Mouse (Mus musculus) CH12.LX (cell line): ENCODE data around the gene Clpb. TPM values are rescaled to one million over a fixed set of nuclear protein-coding genes. Genes with fewer than 3 reads are reported as not detected.

Source experiments
- DNase-seq: peaks from one replicate; pipeline ENCODE4 v3.0.0-alpha.2; 2013; ENCODE audit errors: extremely low read depth
- H3K27ac ChIP-seq: 2 replicates; pipeline ENCODE4 v1.5.1; 2012; ENCODE audit warnings: low read depth, mild to moderate bottlenecking, control low read depth, moderate library complexity; ENCODE audit not compliant: insufficient read depth
- H3K27me3 ChIP-seq: replicated peaks from 2 replicates; pipeline ENCODE3; 2012; ENCODE audit warnings: inconsistent platforms
- H3K36me3 ChIP-seq, 2 experiments: replicated peaks in 1 of 2; 2 replicates each; pipeline versions ENCODE3 to v1.6.1; 2012; ENCODE audit warnings: inconsistent platforms in 1 of 2, low read length in 1 of 2, mild to moderate bottlenecking in 1 of 2, mixed read lengths in 1 of 2, moderate library complexity in 1 of 2; ENCODE audit not compliant: control insufficient read depth in 1 of 2, insufficient read depth in 1 of 2
- H3K4me1 ChIP-seq, 2 experiments: 2 replicates each; pipeline ENCODE4 v1.6.1; 2012; ENCODE audit warnings: inconsistent platforms in 1 of 2, moderate library complexity in 1 of 2; ENCODE audit not compliant: insufficient read depth in 2 of 2, control insufficient read depth in 1 of 2
- H3K4me2 ChIP-seq: 2 replicates; pipeline ENCODE4 v1.6.1; 2012; ENCODE audit warnings: low read depth, mild to moderate bottlenecking, control low read depth; ENCODE audit not compliant: poor library complexity, insufficient read depth, severe bottlenecking
- H3K4me3 ChIP-seq, 3 experiments: fragments of 150-350 bp in 1 of 3; sonication (generic) in 1 of 3; replicated peaks in 1 of 3; 2 replicates each; pipeline versions ENCODE3 to v1.5.1; 2011 to 2012; ENCODE audit warnings: low read depth in 2 of 3, low read length in 2 of 3, mild to moderate bottlenecking in 2 of 3, moderate library complexity in 2 of 3, control low read depth in 1 of 3, improper control_type of control experiment in 1 of 3, inconsistent platforms in 1 of 3, mixed read lengths in 1 of 3; ENCODE audit not compliant: poor library complexity in 1 of 3
- H3K79me2 ChIP-seq: replicated peaks from 2 replicates; pipeline ENCODE4 v1.6.1; 2012; ENCODE audit warnings: mild to moderate bottlenecking, moderate library complexity; ENCODE audit not compliant: control insufficient read depth, poor library complexity, insufficient read depth, severe bottlenecking; ENCODE audit errors: extremely low read depth
- H3K9ac ChIP-seq: 2 replicates; pipeline ENCODE4 v1.6.1; 2012; ENCODE audit warnings: low read depth, mild to moderate bottlenecking, control low read depth, moderate library complexity; ENCODE audit not compliant: insufficient read depth
- H3K9me3 ChIP-seq: replicated peaks from 2 replicates; pipeline ENCODE3; 2012; ENCODE audit warnings: low read length, inconsistent platforms, mixed read lengths
- E2F4 ChIP-seq: IDR thresholded peaks from 2 replicates; pipeline ENCODE4 v1.6.1; 2011; ENCODE audit warnings: low read depth, low read length, improper control_type of control experiment; ENCODE audit not compliant: insufficient replicate concordance
- ELF1 ChIP-seq: IDR thresholded peaks from 2 replicates; pipeline ENCODE4 v1.6.1; 2014; ENCODE audit warnings: low read depth, mild to moderate bottlenecking, inconsistent platforms, low read length, improper control_type of control experiment
- IRF4 ChIP-seq: IDR thresholded peaks from 2 replicates; pipeline ENCODE4 v1.6.1; 2014; ENCODE audit warnings: low read depth, mild to moderate bottlenecking, inconsistent platforms, low read length, improper control_type of control experiment
- MAFK ChIP-seq: IDR thresholded peaks from 2 replicates; pipeline ENCODE4 v1.6.1; 2011; ENCODE audit warnings: low read length, improper control_type of control experiment; ENCODE audit not compliant: insufficient replicate concordance
- MAZ ChIP-seq: IDR thresholded peaks from 2 replicates; pipeline ENCODE4 v1.6.1; 2012; ENCODE audit warnings: low read depth, mild to moderate bottlenecking, inconsistent platforms, low read length, improper control_type of control experiment, moderate library complexity
- MYC ChIP-seq: IDR thresholded peaks from 2 replicates; pipeline ENCODE4 v1.6.1; 2011; ENCODE audit warnings: low read depth, mild to moderate bottlenecking, improper control_type of control experiment, low read length
- NELFE ChIP-seq: IDR thresholded peaks from 2 replicates; pipeline ENCODE4 v1.6.1; 2011; ENCODE audit warnings: low read depth, low read length, improper control_type of control experiment
- PAX5 ChIP-seq: IDR thresholded peaks from 2 replicates; pipeline ENCODE4 v1.6.1; 2012; ENCODE audit warnings: low read length, inconsistent platforms, mixed read lengths
- POLR2A ChIP-seq: IDR thresholded peaks from 2 replicates; pipeline ENCODE4 v1.6.1; 2011; ENCODE audit warnings: low read depth, mild to moderate bottlenecking, improper control_type of control experiment, low read length
- RAD21 ChIP-seq: IDR thresholded peaks from 2 replicates; pipeline ENCODE4 v1.6.1; 2011; ENCODE audit warnings: low read depth, mild to moderate bottlenecking, low read length, improper control_type of control experiment, moderate library complexity
- RCOR1 ChIP-seq: conservative IDR thresholded peaks from 2 replicates; pipeline ENCODE4 v1.6.1; 2012; ENCODE audit warnings: low read depth, mild to moderate bottlenecking, inconsistent platforms, low read length, improper control_type of control experiment
- TCF12 ChIP-seq: IDR thresholded peaks from 2 replicates; pipeline ENCODE4 v1.6.1; 2014; ENCODE audit warnings: low read depth, mild to moderate bottlenecking, inconsistent platforms, low read length, improper control_type of control experiment
- ZMIZ1 ChIP-seq: IDR thresholded peaks from 2 replicates; pipeline ENCODE4 v1.6.1; 2012; ENCODE audit warnings: low read depth, mild to moderate bottlenecking, inconsistent platforms, low read length, improper control_type of control experiment
- dilution Hi-C: fragments of 300-500 bp; cut with MboI; formaldehyde crosslinking; loops from 2 replicates; pipeline ENCODE4 v1.14.3; 2020; ENCODE audit warnings: low sequenced_read_pairs; ENCODE audit not compliant: extremely low pct_unique_long_range_greater_than_20kb, extremely low pct_ligation_motif_present
- in situ Hi-C: fragments of 300-500 bp; cut with MboI; formaldehyde crosslinking; loops from 3 replicates; pipeline ENCODE4 v1.14.3; 2019; ENCODE audit warnings: low sequenced_read_pairs, low pct_ligation_motif_present, low pct_unique_long_range_greater_than_20kb, mixed read lengths
- polyA plus RNA-seq: library from polyadenylated mRNA; unstranded; fragments of >175 nt; gene quantifications from 2 replicates; pipeline ENCODE4 v1.2.1, GENCODE M21; 2012; ENCODE audit warnings: low read depth; ENCODE audit not compliant: insufficient read length
- total RNA-seq, 2 experiments: library from RNA; depleted of rRNA; stranded (reverse); fragments of 300-350 nt in 1 of 2; fragments of >200 nt in 1 of 2; gene quantifications; 2 replicates each; pipeline ENCODE4 v1.2.3; 2012 to 2014

The Clpb gene
- total and polyA plus RNA-seq, 3 experiments = 25.5 to 68.4 (median 41.7) TPM

DNA sequence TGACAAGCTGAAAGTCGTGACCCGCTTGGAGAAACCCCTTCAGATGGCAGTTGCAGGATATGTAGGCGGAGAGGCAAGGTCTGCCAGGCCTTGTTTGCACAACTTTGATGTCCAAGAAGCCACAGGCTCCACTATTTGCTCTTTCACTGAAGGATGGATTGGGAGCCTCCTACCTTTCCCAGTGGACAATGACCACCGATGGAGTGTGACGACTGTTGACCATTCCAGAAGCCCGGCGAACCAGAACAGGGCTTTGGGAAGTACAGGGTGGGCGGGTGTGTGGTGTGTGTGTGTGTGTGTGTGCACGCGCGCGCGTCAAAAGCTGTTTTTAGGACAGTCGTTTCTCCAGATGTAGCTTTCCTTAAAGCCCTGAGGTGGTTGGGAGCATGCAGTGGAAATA, 29.0 kb downstream of the Clpb start (continued):
- no peak for TF ChIP-seq E2F4

DNA sequence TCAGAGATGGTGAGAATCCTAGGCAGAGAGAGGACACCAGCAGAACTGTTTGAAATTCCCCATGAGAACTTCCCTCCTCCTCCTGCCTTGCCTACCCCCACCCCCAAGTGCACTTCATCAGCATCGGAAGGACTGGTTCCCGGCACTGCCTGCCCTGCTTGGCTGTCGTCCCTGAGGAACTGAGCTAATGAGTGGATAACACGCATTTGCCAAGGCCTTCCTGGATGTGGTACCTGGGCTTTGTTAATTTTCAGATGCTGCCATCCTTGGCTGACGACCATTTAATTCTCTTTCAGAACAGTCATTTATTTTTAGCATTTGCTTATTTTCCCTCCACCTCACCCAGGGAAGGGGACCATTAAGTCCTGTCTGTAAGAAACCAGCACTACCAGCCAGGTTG, 32.0 kb downstream of the Clpb start:
- in situ Hi-C loops (no loop called here), dilution Hi-C loops (no loop called here)
- DNase-seq = no peak
- H3K4me2 ChIP-seq = no peak overlapping the region
- H3K27ac ChIP-seq = no peak overlapping the region
- H3K4me1 ChIP-seq = no peaks in the 10 kb centered on the region
- H3K36me3 ChIP-seq = peaks cover 11 to 62% of the 10 kb centered on the region in 2 experiments
- no peak overlapping the region for H3K9ac ChIP-seq
- no peaks in the 10 kb centered on the region; the same call in 1 of the 2 replicates for H3K79me2 ChIP-seq
- H3K4me3 ChIP-seq = no peak overlapping the region
- no peaks in the 10 kb centered on the region for H3K9me3 ChIP-seq
- no peaks in the 10 kb centered on the region for H3K27me3 ChIP-seq
- TF ChIP-seq IRF4 = no peak

DNA sequence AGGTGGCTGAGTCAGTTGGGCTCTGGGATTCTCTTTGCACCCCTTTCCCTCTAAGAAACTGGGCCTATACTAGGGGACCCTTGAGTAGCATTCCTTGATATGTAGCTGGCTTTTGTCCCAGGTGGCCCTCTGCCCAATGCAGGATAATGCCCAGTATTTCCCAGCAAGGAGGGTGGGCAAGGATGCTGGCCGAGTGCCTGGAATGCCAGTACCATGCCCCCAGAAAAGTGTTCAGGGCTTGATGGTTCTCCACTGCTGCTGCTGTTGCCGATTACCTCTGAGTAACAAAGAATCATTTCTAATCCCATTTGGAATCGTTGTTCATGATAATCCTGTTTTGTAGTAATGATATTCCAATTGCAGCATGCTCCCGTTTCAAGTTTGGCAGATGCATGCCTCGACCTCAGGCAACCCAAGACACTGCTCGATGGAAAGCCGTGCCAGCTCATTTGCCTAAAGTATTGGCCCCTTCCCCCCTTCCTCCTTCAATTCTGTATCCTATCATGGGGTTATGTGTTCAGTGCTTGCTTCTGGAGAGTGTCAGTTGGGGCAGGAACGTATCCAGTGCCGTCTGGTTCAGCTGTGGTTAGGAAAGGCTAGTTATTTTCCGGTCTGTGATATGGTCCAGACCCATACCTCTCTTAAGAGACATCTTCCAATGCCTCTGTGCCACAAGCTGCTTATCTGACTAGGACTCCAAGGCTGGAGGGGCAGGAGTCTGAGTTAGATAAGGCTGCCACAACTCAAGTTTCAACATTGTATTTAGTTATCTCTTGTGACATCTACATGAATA, 33.7 kb downstream of the Clpb start:
- Histone ChIP-seq H3K36me3 (peaks cover 3 to 61% of the 10 kb centered on the region in 2 experiments), H3K79me2 (no peaks in the 10 kb centered on the region; the same call in 1 of the 2 replicates), H3K4me2 (no peak overlapping the region), H3K4me1 (no peaks in the 10 kb centered on the region), H3K27me3 (no peaks in the 10 kb centered on the region), H3K9ac (no peak overlapping the region), H3K27ac (no peak overlapping the region), H3K4me3 (no peak overlapping the region), H3K9me3 (no peaks in the 10 kb centered on the region)
- dilution Hi-C loops (no loop called here), in situ Hi-C loops (no loop called here)
- TF ChIP-seq TCF12 = no peak
- TF ChIP-seq MAZ = no peak
- TF ChIP-seq RAD21 = no peak
- TF ChIP-seq E2F4 = no peak
- no peak for TF ChIP-seq NELFE
- no peak for TF ChIP-seq PAX5
- no peak for TF ChIP-seq ELF1
- TF ChIP-seq RCOR1 = no peak
- TF ChIP-seq MAFK = no peak
- DNase-seq = no peak

DNA sequence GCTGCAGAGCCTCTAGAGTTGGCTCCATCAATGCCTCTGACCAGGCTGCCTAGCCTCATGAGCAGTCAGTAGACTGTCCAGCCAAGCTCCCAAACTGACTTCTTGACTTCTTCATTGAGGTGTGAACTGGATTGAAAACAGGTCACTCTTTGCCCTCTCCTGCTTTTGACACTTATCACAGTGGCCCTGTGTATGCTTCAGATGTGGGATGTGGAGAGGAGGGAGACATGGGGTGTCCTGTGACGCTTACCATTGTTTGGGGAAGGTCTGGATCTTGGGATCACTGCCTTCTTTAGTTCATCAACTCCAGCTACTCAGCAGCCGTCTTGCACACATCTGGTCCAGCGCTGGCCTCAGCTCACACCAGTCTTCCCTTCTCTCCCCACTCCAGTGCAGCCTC, 36.9 kb downstream of the Clpb start:
- Histone ChIP-seq H3K27ac (no peak overlapping the region), H3K9ac (no peak overlapping the region), H3K4me2 (no peak overlapping the region), H3K9me3 (no peaks in the 10 kb centered on the region), H3K36me3 (peaks cover 0 to 61% of the 10 kb centered on the region in 2 experiments), H3K79me2 (no peaks in the 10 kb centered on the region; the same call in 1 of the 2 replicates)
- TF ChIP-seq MYC = no peak
- TF ChIP-seq ZMIZ1 = no peak
- no peak for TF ChIP-seq POLR2A
- no peak for TF ChIP-seq RAD21
- TF ChIP-seq TCF12 = no peak
- TF ChIP-seq, all 38 proteins: peak for 0
- no peak overlapping the region for H3K4me3 ChIP-seq
- no peaks in the 10 kb centered on the region for H3K4me1 ChIP-seq
- DNase-seq = no peak
- in situ Hi-C loops = no loop called here
- no peaks in the 10 kb centered on the region for H3K27me3 ChIP-seq
- dilution Hi-C loops = no loop called here
